Mouse (Mus musculus): ENCODE measurements around the gene Map3k20. TPM values are rescaled to one million over a fixed set of nuclear protein-coding genes. Genes with fewer than 3 reads are reported as not detected.

The Map3k20 gene
- polyA plus RNA-seq, 1 experiment from 2014 or later = 16.9 TPM

GRCm38 (mm10) chr2:72420561-72420960 is 135.1 kb downstream of the Map3k20 start:
- H3K36me3 ChIP-seq (ENCODE audit: inconsistent target) = peaks cover 21% of the 10 kb centered on the region
- 64% methylated on average over 5 of the region's 5 CpGs for WGBS (ENCODE audit: missing documents)

GRCm38 (mm10) chr2:72424656-72425055 is 139.2 kb downstream of the Map3k20 start:
- no peak overlapping the region for H3K4me3 ChIP-seq (ENCODE audit: inconsistent target)
- H3K27ac ChIP-seq = no peak overlapping the region
- H3K36me3 ChIP-seq (ENCODE audit: inconsistent target) = no peaks in the 10 kb centered on the region
- no peaks in the 10 kb centered on the region for H3K79me2 ChIP-seq (ENCODE audit: inconsistent target)
- WGBS (ENCODE audit: missing documents) = 86% methylated on average over 5 of the region's 7 CpGs

More at GRCm38 (mm10) chr2:72420561-72420960, 135.1 kb downstream of the Map3k20 start:
- no peaks in the 10 kb centered on the region for H3K79me2 ChIP-seq (ENCODE audit: inconsistent target)
- H3K4me3 ChIP-seq (ENCODE audit: inconsistent target) = no peak overlapping the region
- no peak overlapping the region for H3K27ac ChIP-seq

GRCm38 (mm10) chr2:72426776-72427175 is 141.3 kb downstream of the Map3k20 start:
- Histone ChIP-seq H3K4me3 (ENCODE audit: inconsistent target) (no peak overlapping the region), H3K36me3 (ENCODE audit: inconsistent target) (no peaks in the 10 kb centered on the region), H3K27ac (no peak overlapping the region), H3K79me2 (ENCODE audit: inconsistent target) (no peaks in the 10 kb centered on the region)
- 90% methylated on average over 8 of the region's 8 CpGs for WGBS (ENCODE audit: missing documents)

- Histone ChIP-seq H3K4me3 (ENCODE audit: inconsistent target) (no peak overlapping the region), H3K27ac (no peak overlapping the region), H3K79me2 (ENCODE audit: inconsistent target) (no peaks in the 10 kb centered on the region), H3K36me3 (ENCODE audit: inconsistent target) (no peaks in the 10 kb centered on the region)
- WGBS (ENCODE audit: missing documents) = 96% methylated on average over 11 of the region's 11 CpGs
Measured at GRCm38 (mm10) chr2:72427288-72427687, 141.9 kb downstream of the Map3k20 start.

GRCm38 (mm10) chr2:72438941-72439533 is 153.6 kb downstream of the Map3k20 start:
- peaks cover 12% of the 10 kb centered on the region; the same call in 1 of the 2 replicates for H3K36me3 ChIP-seq (ENCODE audit: inconsistent target)
- H3K27ac ChIP-seq = peak overlapping the region; percentile 73
- H3K79me2 ChIP-seq (ENCODE audit: inconsistent target) = no peaks in the 10 kb centered on the region
- no peak overlapping the region for H3K4me3 ChIP-seq (ENCODE audit: inconsistent target)
- WGBS (ENCODE audit: missing documents) = 95% methylated on average over 8 of the region's 8 CpGs

- WGBS (ENCODE audit: missing documents) = 96% methylated on average over 9 of the region's 9 CpGs
- no peaks in the 10 kb centered on the region for H3K79me2 ChIP-seq (ENCODE audit: inconsistent target)
- H3K4me3 ChIP-seq (ENCODE audit: inconsistent target) = no peak overlapping the region
- peaks cover 12% of the 10 kb centered on the region; the same call in 1 of the 2 replicates for H3K36me3 ChIP-seq (ENCODE audit: inconsistent target)
- no peak overlapping the region for H3K27ac ChIP-seq
Measured at GRCm38 (mm10) chr2:72441010-72441409, 155.6 kb downstream of the Map3k20 start.

- H3K79me2 ChIP-seq (ENCODE audit: inconsistent target) = no peaks in the 10 kb centered on the region
- 31% methylated on average over 6 of the region's 6 CpGs for WGBS (ENCODE audit: missing documents)
- peak overlapping the region; percentile 28; the same call in 1 of the 2 replicates for H3K27ac ChIP-seq
- H3K4me3 ChIP-seq (ENCODE audit: inconsistent target) = no peak overlapping the region
- peaks cover 12% of the 10 kb centered on the region; the same call in 1 of the 2 replicates for H3K36me3 ChIP-seq (ENCODE audit: inconsistent target)
Measured at GRCm38 (mm10) chr2:72442825-72443224, 157.4 kb downstream of the Map3k20 start.

- H3K36me3 ChIP-seq (ENCODE audit: inconsistent target) = peaks cover 12% of the 10 kb centered on the region; the same call in 1 of the 2 replicates
- no peak overlapping the region for H3K4me3 ChIP-seq (ENCODE audit: inconsistent target)
- 72% methylated on average over 3 of the region's 3 CpGs for WGBS (ENCODE audit: missing documents)
- H3K79me2 ChIP-seq (ENCODE audit: inconsistent target) = no peaks in the 10 kb centered on the region
- no peak overlapping the region for H3K27ac ChIP-seq
Measured at GRCm38 (mm10) chr2:72443960-72444359, 158.5 kb downstream of the Map3k20 start.

- H3K36me3 ChIP-seq (ENCODE audit: inconsistent target) = peaks cover 7% of the 10 kb centered on the region; the same call in 1 of the 2 replicates
- WGBS (ENCODE audit: missing documents) = 79% methylated on average over 3 of the region's 3 CpGs
- no peaks in the 10 kb centered on the region for H3K79me2 ChIP-seq (ENCODE audit: inconsistent target)
- no peak overlapping the region for H3K4me3 ChIP-seq (ENCODE audit: inconsistent target)
- no peak overlapping the region for H3K27ac ChIP-seq
Measured at GRCm38 (mm10) chr2:72446106-72446505, 160.7 kb downstream of the Map3k20 start.

- no peaks in the 10 kb centered on the region for H3K79me2 ChIP-seq (ENCODE audit: inconsistent target)
- peaks cover 1% of the 10 kb centered on the region; the same call in 1 of the 2 replicates for H3K36me3 ChIP-seq (ENCODE audit: inconsistent target)
- no peak overlapping the region for H3K27ac ChIP-seq
- 76% methylated on average over 5 of the region's 5 CpGs for WGBS (ENCODE audit: missing documents)
- no peak overlapping the region for H3K4me3 ChIP-seq (ENCODE audit: inconsistent target)
Measured at GRCm38 (mm10) chr2:72446615-72447014, 161.2 kb downstream of the Map3k20 start.

- WGBS (ENCODE audit: missing documents) = 78% methylated on average over 3 of the region's 3 CpGs
- Histone ChIP-seq H3K79me2 (ENCODE audit: inconsistent target) (no peaks in the 10 kb centered on the region), H3K4me3 (ENCODE audit: inconsistent target) (no peak overlapping the region), H3K27ac (no peak overlapping the region), H3K36me3 (ENCODE audit: inconsistent target) (no peaks in the 10 kb centered on the region)
Measured at GRCm38 (mm10) chr2:72453563-72453962, 168.1 kb downstream of the Map3k20 start.

GRCm38 (mm10) chr2:72456189-72456588 is 170.8 kb downstream of the Map3k20 start:
- Histone ChIP-seq H3K27ac (no peak overlapping the region), H3K79me2 (ENCODE audit: inconsistent target) (no peaks in the 10 kb centered on the region), H3K4me3 (ENCODE audit: inconsistent target) (no peak overlapping the region), H3K36me3 (ENCODE audit: inconsistent target) (no peaks in the 10 kb centered on the region)
- whole genome bisulfite sequencing (ENCODE audit: missing documents) = 67% methylated on average over 1 of the region's 1 CpGs

GRCm38 (mm10) chr2:72464376-72465014 is 179.1 kb downstream of the Map3k20 start:
- peak overlapping the region; percentile 52 for H3K27ac ChIP-seq
- 14% methylated on average over 7 of the region's 7 CpGs for WGBS (ENCODE audit: missing documents)
- H3K79me2 ChIP-seq (ENCODE audit: inconsistent target) = no peaks in the 10 kb centered on the region
- no peak overlapping the region for H3K4me3 ChIP-seq (ENCODE audit: inconsistent target)
- no peaks in the 10 kb centered on the region for H3K36me3 ChIP-seq (ENCODE audit: inconsistent target)

GRCm38 (mm10) chr2:72467604-72468003 is 182.2 kb downstream of the Map3k20 start:
- H3K79me2 ChIP-seq (ENCODE audit: inconsistent target) = no peaks in the 10 kb centered on the region
- H3K4me3 ChIP-seq (ENCODE audit: inconsistent target) = no peak overlapping the region
- no peak overlapping the region for H3K27ac ChIP-seq
- 91% methylated on average over 1 of the region's 1 CpGs for whole genome bisulfite sequencing (ENCODE audit: missing documents)
- no peaks in the 10 kb centered on the region for H3K36me3 ChIP-seq (ENCODE audit: inconsistent target)

GRCm38 (mm10) chr2:72471415-72472070 is 186.1 kb downstream of the Map3k20 start:
- 89% methylated on average over 16 of the region's 16 CpGs for WGBS (ENCODE audit: missing documents)
- Histone ChIP-seq H3K27ac (no peak overlapping the region), H3K79me2 (ENCODE audit: inconsistent target) (peaks cover 1% of the 10 kb centered on the region; the same call in 1 of the 2 replicates), H3K36me3 (ENCODE audit: inconsistent target) (no peaks in the 10 kb centered on the region), H3K4me3 (ENCODE audit: inconsistent target) (no peak overlapping the region)
